Mouse (Mus musculus) ovary, postnatal 14 days (tissue): ENCODE data around the gene Timm8a2.
"Not testable (repeated sequence)": the region's sequence is repeated elsewhere in the genome, so short reads cannot be mapped to it uniquely, and the experiment has no call there.

ENCODE experiments used
- DNase-seq: peaks from one replicate; pipeline ENCODE4 v3.0.0; 2022; ENCODE audit warnings: low spot score

Gene Timm8a2

GRCm38 (mm10) chr14:122061376-122061775 lies 26.9 kb downstream of the Timm8a2 start:
- DNase-seq, result no peak

GRCm38 (mm10) chr14:122062411-122063090 lies 28.1 kb downstream of the Timm8a2 start:
- DNase-seq, result no peak

GRCm38 (mm10) chr14:122063599-122063998 lies 29.1 kb downstream of the Timm8a2 start:
- no peak for DNase-seq

- DNase-seq, result peak; percentile 73
Observed at GRCm38 (mm10) chr14:122064519-122064918, 30.0 kb downstream of the Timm8a2 start.

- DNase-seq, result no peak
Observed at GRCm38 (mm10) chr14:122066243-122066642, 31.8 kb downstream of the Timm8a2 start.

- not testable (repeated sequence) for DNase-seq
Observed at GRCm38 (mm10) chr14:122068036-122068435, 33.6 kb downstream of the Timm8a2 start.

GRCm38 (mm10) chr14:122068801-122069695 lies 34.6 kb downstream of the Timm8a2 start:
- no peak for DNase-seq

GRCm38 (mm10) chr14:122069948-122070347 lies 35.5 kb downstream of the Timm8a2 start:
- no peak for DNase-seq

GRCm38 (mm10) chr14:122073422-122073821 lies 38.9 kb downstream of the Timm8a2 start:
- no peak for DNase-seq

- DNase-seq, result no peak
Observed at GRCm38 (mm10) chr14:122074360-122074759, 39.9 kb downstream of the Timm8a2 start.

- DNase-seq, result no peak
Observed at GRCm38 (mm10) chr14:122075485-122076200, 41.2 kb downstream of the Timm8a2 start.

- no peak for DNase-seq
Observed at GRCm38 (mm10) chr14:122077017-122077416, 42.5 kb downstream of the Timm8a2 start.

- no peak for DNase-seq
Observed at GRCm38 (mm10) chr14:122079428-122079827, 45.0 kb downstream of the Timm8a2 start.

- DNase-seq, result no peak
Observed at GRCm38 (mm10) chr14:122079921-122080320, 45.4 kb downstream of the Timm8a2 start.

GRCm38 (mm10) chr14:122081308-122081707 lies 46.8 kb downstream of the Timm8a2 start:
- DNase-seq, result no peak

- DNase-seq, result no peak
Observed at GRCm38 (mm10) chr14:122083499-122083898, 49.0 kb downstream of the Timm8a2 start.

- no peak for DNase-seq
Observed at GRCm38 (mm10) chr14:122087956-122088355, 53.5 kb downstream of the Timm8a2 start.
